Mouse (Mus musculus) embryo, embryonic 9.5 days (tissue): ENCODE measurements at regions not wholly inside any gene's neighbourhood (a gene's known extent, or its start where the extent isn't known, plus 50 kb on each side); places are given as distances from the start of the nearest gene placed in this dataset.
"Not testable (repeated sequence)": the region's sequence is repeated elsewhere in the genome, so short reads cannot be mapped to it uniquely, and the experiment has no call there.

Experiments used
- DNase-seq: peaks from one replicate; pipeline ENCODE4 v3.0.0-alpha.2; 2017; ENCODE audit errors: extremely low spot score

GRCm38 (mm10) chr17:79545878-79546277 lies 65.8 kb upstream of the Rmdn2 start:
- no peak for DNase-seq

GRCm38 (mm10) chr17:79547075-79547474 lies 64.6 kb upstream of the Rmdn2 start:
- no peak for DNase-seq

GRCm38 (mm10) chr17:79547524-79547923 lies 64.1 kb upstream of the Rmdn2 start:
- DNase-seq: no peak

GRCm38 (mm10) chr17:79550409-79550808 lies 61.3 kb upstream of the Rmdn2 start:
- DNase-seq: not testable (repeated sequence)

DNA sequence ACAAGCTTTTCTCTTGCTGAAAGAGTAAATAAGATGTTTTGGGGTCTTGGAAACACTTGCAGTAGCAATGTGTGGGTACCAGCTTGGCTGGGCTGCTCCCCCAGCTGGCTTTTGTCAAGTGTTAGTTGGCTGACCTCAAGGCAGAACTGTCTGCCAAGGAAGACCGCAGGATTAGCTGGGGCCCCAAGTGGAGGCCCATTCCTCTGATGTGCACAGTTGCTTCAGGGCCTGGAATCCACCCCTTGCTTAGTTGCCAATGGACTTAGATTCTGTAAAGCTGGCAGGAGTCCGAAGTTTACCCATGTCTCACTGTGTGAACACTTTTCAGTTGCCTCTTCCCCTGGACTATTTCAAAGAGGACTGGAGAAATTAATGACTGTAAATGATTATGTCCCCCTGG lies 57.8 kb upstream of the Rmdn2 start:
- DNase-seq: no peak

DNA sequence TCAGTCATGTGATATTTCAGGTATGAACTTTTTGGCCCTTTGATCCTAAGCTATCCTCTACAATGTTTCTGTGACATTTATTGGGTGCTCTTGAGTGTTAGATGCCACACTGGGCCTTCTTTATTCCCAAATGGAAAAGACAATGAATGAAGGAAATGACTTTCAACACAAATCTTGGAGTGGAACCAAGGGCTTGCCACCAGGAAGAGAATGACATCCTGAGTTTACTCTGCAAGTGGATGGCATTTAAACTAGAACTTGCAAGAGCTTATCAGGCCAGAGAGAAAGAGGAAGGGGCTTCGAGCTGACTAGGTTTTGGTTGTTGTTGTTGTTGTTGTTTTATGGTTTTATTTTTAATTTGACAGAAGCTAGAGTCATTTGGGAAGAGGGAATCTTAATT lies 56.1 kb upstream of the Rmdn2 start:
- no peak for DNase-seq
